Mouse (Mus musculus) heart, postnatal 0 days (tissue): ENCODE data around the gene Cblc. TPM values are rescaled to one million over a fixed set of nuclear protein-coding genes. Genes with fewer than 3 reads are reported as not detected.
A peak's percentile ranks its signal among the peaks of the same experiment; 100 is the strongest.

ENCODE experiments used
- ATAC-seq: fragments of 200-750 bp; cut with Nextera tagmentation; 2 replicates; pipeline ENCODE4 v1.8.0; 2017; ENCODE audit warnings: low read depth, moderate number of reproducible peaks, moderate library complexity; ENCODE audit not compliant: insufficient read depth
- DNase-seq: peaks from one replicate; pipeline ENCODE4 v3.0.0-alpha.2; 2016; ENCODE audit warnings: low spot score
- H3K27ac ChIP-seq: fragments of 300-500 bp; sonication (generic); 2 replicates; pipeline ENCODE4 v1.5.1; 2014; ENCODE audit warnings: low read depth, mild to moderate bottlenecking
- H3K27me3 ChIP-seq: fragments of 300-500 bp; sonication (generic); 2 replicates; pipeline ENCODE4 v1.6.1; 2014; ENCODE audit warnings: low read length, mixed read lengths; ENCODE audit not compliant: control insufficient read depth, insufficient read depth
- H3K36me3 ChIP-seq: fragments of 300-500 bp; sonication (generic); replicated peaks from 2 replicates; pipeline ENCODE4 v1.6.1; 2014; ENCODE audit warnings: low read length, mixed read lengths; ENCODE audit not compliant: control insufficient read depth, insufficient read depth
- H3K4me1 ChIP-seq: fragments of 300-500 bp; sonication (generic); 2 replicates; pipeline ENCODE4 v1.6.1; 2014; ENCODE audit warnings: antibody characterized with exemption; ENCODE audit not compliant: control insufficient read depth, insufficient read depth
- H3K4me2 ChIP-seq: fragments of 300-500 bp; sonication (generic); 2 replicates; pipeline ENCODE4 v1.6.1; 2014; ENCODE audit warnings: low read depth, mild to moderate bottlenecking, low read length, moderate library complexity
- H3K4me3 ChIP-seq: fragments of 300-500 bp; sonication (generic); 2 replicates; pipeline ENCODE4 v1.5.1; 2014; ENCODE audit warnings: low read depth, low read length
- H3K9ac ChIP-seq: fragments of 300-500 bp; sonication (generic); replicated peaks from 2 replicates; pipeline ENCODE4 v1.6.1; 2014; ENCODE audit warnings: low read depth, low read length, mixed read lengths
- H3K9me3 ChIP-seq: fragments of 300-500 bp; sonication (generic); replicated peaks from 2 replicates; pipeline ENCODE4 v1.6.1; 2016; ENCODE audit warnings: low read length; ENCODE audit not compliant: control insufficient read depth
- CTCF ChIP-seq: IDR thresholded peaks from 2 replicates; pipeline ENCODE4 v1.5.1; 2016; ENCODE audit warnings: antibody characterized with exemption, control low read depth, low read depth
- EP300 ChIP-seq: IDR thresholded peaks from 2 replicates; pipeline ENCODE4 v1.6.1; 2016; ENCODE audit warnings: antibody characterized with exemption, low read depth
- WGBS: fragments of 180-500 bp; shearing (Covaris S2); extraction: QIAGEN DNeasy Blood & Tissue Kit; methylation state at CpG from one replicate; pipeline ENCODE4 v1.1.7; 2014; 5-methylcytosine and 5-hydroxymethylcytosine counted together
- polyA plus RNA-seq: library from polyadenylated mRNA; unstranded; fragments of >200 nt; fragmentation: Nextera tagmentation; extraction: Ambion mirVana; gene quantifications from 2 replicates; pipeline ENCODE4 v1.2.1, GENCODE M21; 2015
- total RNA-seq: library from RNA; depleted of rRNA; stranded (reverse); fragments of >200 nt; gene quantifications from 2 replicates; pipeline ENCODE4 v1.2.3, GENCODE M21; 2014; ENCODE audit warnings: low replicate concordance

The Cblc gene
- total and polyA plus RNA-seq, 2 experiments from 2014 or later: 0.36 TPM; not detected in 1

DNA sequence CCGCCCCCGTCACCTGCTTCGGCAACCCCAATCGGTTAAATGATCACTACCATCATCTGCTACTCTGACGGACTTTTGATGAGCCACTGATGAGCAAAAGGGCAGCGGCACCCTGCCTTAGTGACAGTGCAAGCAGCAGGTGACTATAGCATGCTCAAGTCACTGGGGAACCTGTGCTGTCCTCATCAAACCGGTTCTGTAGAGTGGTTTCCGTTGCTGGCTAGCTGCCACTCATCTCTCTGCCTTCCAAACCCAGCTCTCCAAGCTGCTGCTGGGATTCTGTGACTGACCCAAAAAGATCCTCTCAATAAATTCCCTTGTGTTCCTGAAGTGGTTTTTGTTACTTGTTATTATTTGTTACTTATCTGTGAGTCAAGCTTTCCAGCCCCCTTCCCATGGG, 18.0 kb downstream of the Cblc start:
- DNase-seq (no peak), ATAC-seq (no peak)
- no peak for TF ChIP-seq EP300
- no peak for TF ChIP-seq CTCF
- WGBS: 86% methylated on average over 8 of the region's 8 CpGs
- Histone ChIP-seq H3K9me3 (no peaks in the 10 kb centered on the region), H3K27ac (no peak overlapping the region), H3K27me3 (no peaks in the 10 kb centered on the region), H3K36me3 (no peaks in the 10 kb centered on the region), H3K9ac (no peak overlapping the region), H3K4me2 (no peak overlapping the region), H3K4me3 (no peak overlapping the region), H3K4me1 (0 out of 2 replicates have a peak, but pooled peaks cover 2% of the 10 kb centered on the region)

DNA sequence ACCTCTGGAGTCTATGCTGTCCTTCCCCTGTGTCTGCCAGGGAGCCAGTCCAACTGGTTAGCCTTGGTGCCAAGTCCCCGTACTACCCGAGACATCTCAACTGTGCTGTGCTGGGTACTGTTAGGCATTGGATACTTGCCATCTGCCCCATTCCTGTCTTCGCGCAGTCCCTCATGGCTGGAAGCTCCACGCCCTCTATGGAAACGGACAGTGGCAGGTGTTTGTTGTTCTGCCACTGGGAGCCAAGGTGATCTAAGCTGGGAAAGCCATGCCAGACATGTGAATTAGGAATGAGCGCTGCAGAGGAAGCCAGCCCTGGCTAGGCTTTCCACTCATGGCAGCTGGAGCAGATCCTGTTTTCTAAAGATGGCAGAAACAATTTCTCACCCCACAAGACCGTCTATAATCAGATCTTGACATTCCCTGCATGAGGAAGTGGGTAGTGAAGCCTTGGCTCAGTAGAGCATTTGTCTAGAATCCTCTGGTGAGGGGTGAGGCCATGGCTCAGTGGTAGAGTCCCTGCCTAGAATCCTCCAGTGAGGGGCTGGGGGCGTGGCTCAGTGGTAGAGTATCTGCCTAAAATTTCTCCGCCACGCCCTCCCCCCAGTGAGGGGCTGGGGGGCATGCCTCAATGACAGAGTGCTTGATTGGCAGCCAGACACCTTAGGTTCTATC, 19.4 kb downstream of the Cblc start:
- H3K9me3 ChIP-seq: no peaks in the 10 kb centered on the region
- H3K4me1 ChIP-seq: no peaks in the 10 kb centered on the region
- 52% methylated on average over 11 of the region's 11 CpGs for WGBS
- DNase-seq (peak; percentile 57), ATAC-seq (peak; percentile 87)
- TF ChIP-seq EP300 (no peak), CTCF (no peak)
- no peak overlapping the region for H3K4me2 ChIP-seq
- no peak overlapping the region for H3K4me3 ChIP-seq
- H3K27ac ChIP-seq: peak overlapping the region; percentile 33
- H3K9ac ChIP-seq: no peak overlapping the region
- no peaks in the 10 kb centered on the region for H3K27me3 ChIP-seq
- no peaks in the 10 kb centered on the region for H3K36me3 ChIP-seq

DNA sequence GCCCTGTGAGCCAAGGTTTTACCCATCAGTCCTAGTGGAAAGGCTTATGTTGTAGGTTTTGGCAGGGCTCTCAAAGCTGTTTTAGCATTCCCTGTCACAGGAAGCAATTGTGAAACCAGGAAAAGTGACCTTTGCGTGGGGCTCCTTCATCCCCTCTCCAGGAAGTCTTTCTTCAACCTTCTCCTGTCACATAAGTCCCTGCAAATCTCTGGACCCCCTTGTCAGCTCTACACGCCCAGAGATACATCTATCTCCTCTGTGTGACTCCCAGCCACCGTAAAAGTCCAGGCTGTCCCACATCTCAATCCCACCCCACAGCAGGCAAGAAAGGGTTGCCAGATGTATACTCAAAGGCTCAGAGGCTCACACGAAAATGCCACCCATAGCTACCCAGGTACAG, 24.9 kb downstream of the Cblc start:
- Histone ChIP-seq H3K9me3 (no peaks in the 10 kb centered on the region), H3K27me3 (no peaks in the 10 kb centered on the region), H3K9ac (no peak overlapping the region), H3K36me3 (peaks cover 8% of the 10 kb centered on the region; the same call in 1 of the 2 replicates), H3K4me3 (no peak overlapping the region), H3K27ac (no peak overlapping the region), H3K4me2 (no peak overlapping the region), H3K4me1 (peaks cover 23% of the 10 kb centered on the region)
- 68% methylated on average over 4 of the region's 4 CpGs for WGBS
- TF ChIP-seq EP300: no peak
- TF ChIP-seq CTCF: no peak
- no peak for ATAC-seq
- DNase-seq: no peak

DNA sequence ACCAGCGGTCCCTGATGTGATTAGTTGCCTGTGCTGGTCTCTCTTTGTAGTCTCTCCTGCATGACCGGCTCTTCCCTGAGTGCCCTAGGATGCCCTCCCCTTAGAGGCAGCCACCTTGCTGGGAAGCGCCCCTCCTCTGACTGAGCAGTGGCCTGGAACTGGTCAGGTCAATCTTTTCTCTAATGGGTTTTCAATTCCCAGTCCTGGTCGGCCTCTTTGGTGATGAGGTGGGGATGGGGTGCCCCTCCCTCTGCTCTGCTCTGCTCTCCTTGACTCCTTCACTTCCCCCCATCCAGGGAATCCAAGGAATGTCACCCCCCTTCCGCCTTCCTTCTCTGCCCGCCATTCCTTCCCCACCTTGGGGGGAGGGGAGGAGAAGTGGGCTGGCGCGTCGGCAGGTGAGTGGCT, 25.6 kb downstream of the Cblc start, which contains the start of gene Bcam:
Bcam (minus strand) TSS at position 33 of the 408 bp plus-strand sequence.
- 9% methylated on average over 8 of the region's 9 CpGs for WGBS
- Histone ChIP-seq H3K4me2 (peak within 1 kb of the TSS; percentile 93), H3K9ac (peak within 1 kb of the TSS; percentile 90), H3K9me3 (no peaks in the 10 kb centered on the region), H3K27me3 (no peaks in the 10 kb centered on the region), H3K36me3 (peaks cover 12% of the 10 kb centered on the region; the same call in 1 of the 2 replicates), H3K4me3 (peak within 1 kb of the TSS; percentile 80), H3K27ac (peak within 1 kb of the TSS; percentile 87), H3K4me1 (peaks cover 23% of the 10 kb centered on the region)
- DNase-seq (no peak), ATAC-seq (no peak)
- TF ChIP-seq CTCF (no peak), EP300 (no peak)

DNA sequence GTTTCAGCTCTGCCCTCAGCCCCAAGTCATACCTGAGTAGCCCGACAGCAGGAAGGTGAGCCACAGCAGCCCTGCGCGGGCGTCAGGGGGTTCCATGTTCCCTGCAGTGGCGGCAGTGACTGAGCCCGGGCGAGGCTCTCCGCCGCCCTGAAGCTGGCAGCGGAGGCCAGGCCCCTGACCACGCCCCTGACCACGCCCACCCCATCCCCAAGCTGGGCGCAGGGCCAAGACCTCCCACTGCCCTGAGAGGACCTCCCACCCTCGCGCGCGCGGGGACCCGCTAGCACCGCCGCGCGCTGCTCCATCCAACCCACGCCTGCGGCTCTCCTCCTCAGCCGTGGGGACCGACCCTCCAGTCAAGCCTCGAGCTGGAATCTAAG, 26.2 kb downstream of the Cblc start:
- under 1% methylated on average over 28 of the region's 28 CpGs for WGBS
- Histone ChIP-seq H3K27ac (peak overlapping the region; percentile 87), H3K4me3 (peak overlapping the region; percentile 80), H3K9ac (peak overlapping the region; percentile 90), H3K4me2 (peak overlapping the region; percentile 93), H3K4me1 (peaks cover 23% of the 10 kb centered on the region), H3K36me3 (peaks cover 18% of the 10 kb centered on the region), H3K27me3 (no peaks in the 10 kb centered on the region), H3K9me3 (no peaks in the 10 kb centered on the region)
- ATAC-seq: peak; percentile 85
- peak; percentile 71 for DNase-seq
- no peak for TF ChIP-seq CTCF
- TF ChIP-seq EP300: 0 out of 2 replicates have a peak, but pooled peaks have one; percentile 31
